Mouse (Mus musculus): Measurements from ENCODE around the gene Zfp579. TPM values are rescaled to one million over a fixed set of nuclear protein-coding genes. Genes with fewer than 3 reads are reported as not detected.

Zfp579 gene
- polyA plus RNA-seq (2014; fragmentation: Nextera tagmentation; extraction: Ambion mirVana), result 41.1 and 41.7 TPM in 2 replicates

GRCm38 (mm10) chr7:4996003-4996895 is at the start of gene Zfp579:
Gene Zfp579, minus strand, starts transcription at chr7:4996158.
- peak within 1 kb of the TSS; percentile 92 for H3K9ac ChIP-seq (ENCODE audit: low read length)
- peaks cover 10% of the 10 kb centered on the region for H3K36me3 ChIP-seq (ENCODE audit: control insufficient read depth, insufficient read depth, low read length)
- H3K4me2 ChIP-seq, result peak within 1 kb of the TSS; percentile 76
- peaks cover 18% of the 10 kb centered on the region for H3K27me3 ChIP-seq (ENCODE audit: control insufficient read depth, insufficient read depth, low read length)
- H3K27ac ChIP-seq (ENCODE audit: low read depth, low read length), result peak within 1 kb of the TSS; percentile 36; the same call in 1 of the 2 replicates
- DNase-seq (ENCODE audit: low spot score, missing footprints), result peak; percentile 99
- WGBS, result 6% methylated on average over 21 of the region's 26 CpGs
- H3K4me1 ChIP-seq (ENCODE audit: control insufficient read depth, insufficient read depth, low read length), result peaks cover 20% of the 10 kb centered on the region
- H3K4me3 ChIP-seq (ENCODE audit: low read depth, low read length), result peak within 1 kb of the TSS; percentile 74
- no peaks in the 10 kb centered on the region for H3K9me3 ChIP-seq (ENCODE audit: control insufficient read depth, low read length)
- peak; percentile 88 for ATAC-seq (ENCODE audit: low FRiP score)

DNA sequence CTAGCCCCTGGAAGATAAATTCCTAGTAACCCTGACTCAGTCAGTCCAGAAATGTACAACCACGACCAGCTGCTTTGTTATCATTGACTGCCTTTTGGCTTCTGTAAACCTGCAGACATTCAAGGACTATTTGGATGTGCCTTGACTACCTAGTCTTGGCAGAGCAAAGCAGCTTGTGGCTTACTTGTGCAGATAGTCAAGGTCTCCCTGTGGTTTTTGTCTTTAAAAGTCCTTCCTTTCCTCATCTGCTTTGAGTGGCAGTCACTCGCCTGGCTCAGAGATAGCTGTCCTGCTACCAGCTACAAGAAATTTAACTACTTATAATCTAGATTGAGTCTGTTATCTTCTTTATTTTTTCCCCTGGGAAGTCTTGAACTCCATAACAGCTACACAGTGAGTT is 49.0 kb upstream of the Zfp579 start:
- Histone ChIP-seq H3K4me2 (no peak overlapping the region), H3K4me3 (ENCODE audit: low read depth, low read length) (no peak overlapping the region), H3K9ac (ENCODE audit: low read length) (no peak overlapping the region), H3K9me3 (ENCODE audit: control insufficient read depth, low read length) (no peaks in the 10 kb centered on the region), H3K27ac (ENCODE audit: low read depth, low read length) (no peak overlapping the region), H3K36me3 (ENCODE audit: control insufficient read depth, insufficient read depth, low read length) (0 out of 2 replicates have a peak, but pooled peaks cover 3% of the 10 kb centered on the region), H3K27me3 (ENCODE audit: control insufficient read depth, insufficient read depth, low read length) (no peaks in the 10 kb centered on the region), H3K4me1 (ENCODE audit: control insufficient read depth, insufficient read depth, low read length) (no peaks in the 10 kb centered on the region)
- no peak for ATAC-seq (ENCODE audit: low FRiP score)
- WGBS, result 80% methylated on average over 2 of the region's 2 CpGs
- no peak for DNase-seq (ENCODE audit: low spot score, missing footprints)

DNA sequence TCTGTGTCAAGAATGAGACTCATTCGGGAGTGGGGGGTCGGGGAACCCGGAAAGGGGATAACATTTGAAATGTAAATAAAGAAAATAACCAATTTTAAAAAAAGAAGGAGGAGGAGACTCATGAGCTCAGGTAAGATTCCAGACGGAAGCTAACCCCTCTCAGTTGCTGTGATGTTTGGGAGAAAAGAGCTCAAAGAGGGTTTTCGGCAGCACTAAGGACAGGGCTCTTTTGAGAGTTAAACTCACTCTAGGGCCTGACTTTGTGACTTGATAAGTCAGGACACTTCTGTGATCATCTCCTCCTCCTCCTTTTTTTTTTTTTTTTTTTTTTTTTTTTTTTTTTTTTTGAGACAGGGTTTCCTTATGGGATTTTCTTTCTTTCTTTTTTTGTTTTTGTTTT is 43.0 kb upstream of the Zfp579 start:
- no peak for ATAC-seq (ENCODE audit: low FRiP score)
- no peak for DNase-seq (ENCODE audit: low spot score, missing footprints)
- peak overlapping the region; percentile 72; the same call in 1 of the 2 replicates for H3K9ac ChIP-seq (ENCODE audit: low read length)
- H3K4me1 ChIP-seq (ENCODE audit: control insufficient read depth, insufficient read depth, low read length), result peaks cover 8% of the 10 kb centered on the region
- H3K9me3 ChIP-seq (ENCODE audit: control insufficient read depth, low read length), result no peaks in the 10 kb centered on the region
- no peak overlapping the region for H3K27ac ChIP-seq (ENCODE audit: low read depth, low read length)
- peak overlapping the region; percentile 56 for H3K4me3 ChIP-seq (ENCODE audit: low read depth, low read length)
- peak overlapping the region; percentile 39 for H3K4me2 ChIP-seq
- H3K27me3 ChIP-seq (ENCODE audit: control insufficient read depth, insufficient read depth, low read length), result no peaks in the 10 kb centered on the region
- H3K36me3 ChIP-seq (ENCODE audit: control insufficient read depth, insufficient read depth, low read length), result peaks cover 15% of the 10 kb centered on the region
- 48% methylated on average over 5 of the region's 5 CpGs for WGBS

GRCm38 (mm10) chr7:5038109-5038732 is 42.3 kb upstream of the Zfp579 start, which contains the start of gene Zfp784:
Gene Zfp784, minus strand, starts transcription at chr7:5038446.
- Histone ChIP-seq H3K4me2 (peak within 1 kb of the TSS; percentile 39), H3K9ac (ENCODE audit: low read length) (peak within 1 kb of the TSS; percentile 72), H3K9me3 (ENCODE audit: control insufficient read depth, low read length) (no peaks in the 10 kb centered on the region), H3K27ac (ENCODE audit: low read depth, low read length) (peak within 1 kb of the TSS; percentile 92), H3K27me3 (ENCODE audit: control insufficient read depth, insufficient read depth, low read length) (no peaks in the 10 kb centered on the region), H3K4me1 (ENCODE audit: control insufficient read depth, insufficient read depth, low read length) (peaks cover 8% of the 10 kb centered on the region), H3K36me3 (ENCODE audit: control insufficient read depth, insufficient read depth, low read length) (peaks cover 21% of the 10 kb centered on the region), H3K4me3 (ENCODE audit: low read depth, low read length) (peak within 1 kb of the TSS; percentile 56)
- ATAC-seq (ENCODE audit: low FRiP score), result peak; percentile 97
- under 1% methylated on average over 48 of the region's 48 CpGs for WGBS
- DNase-seq (ENCODE audit: low spot score, missing footprints), result peak; percentile 98

DNA sequence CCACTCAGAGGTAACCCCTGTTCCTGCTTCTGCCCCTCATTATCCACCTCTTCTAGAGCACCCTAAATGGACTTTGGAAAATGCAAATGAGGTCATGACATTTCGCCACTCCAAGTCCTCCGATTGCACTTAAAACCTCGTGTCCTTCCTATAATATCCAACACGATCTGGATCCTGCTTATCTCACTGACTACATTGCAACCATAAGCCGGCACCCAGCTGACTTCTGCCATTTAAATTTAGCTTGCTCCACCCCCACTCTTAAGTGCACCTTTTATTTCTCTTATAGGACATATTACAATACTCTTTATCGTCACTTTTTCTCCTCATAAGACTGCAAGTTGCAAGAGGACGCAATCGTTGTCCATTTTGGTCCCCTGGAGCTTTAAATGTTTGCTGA is 41.5 kb upstream of the Zfp579 start:
- H3K27ac ChIP-seq (ENCODE audit: low read depth, low read length), result peak overlapping the region; percentile 92; the same call in 1 of the 2 replicates
- peaks cover 28% of the 10 kb centered on the region for H3K36me3 ChIP-seq (ENCODE audit: control insufficient read depth, insufficient read depth, low read length)
- peaks cover 8% of the 10 kb centered on the region for H3K4me1 ChIP-seq (ENCODE audit: control insufficient read depth, insufficient read depth, low read length)
- peak overlapping the region; percentile 38 for H3K4me2 ChIP-seq
- peak overlapping the region; percentile 72; the same call in 1 of the 2 replicates for H3K9ac ChIP-seq (ENCODE audit: low read length)
- no peaks in the 10 kb centered on the region for H3K9me3 ChIP-seq (ENCODE audit: control insufficient read depth, low read length)
- ATAC-seq (ENCODE audit: low FRiP score) (no peak), DNase-seq (ENCODE audit: low spot score, missing footprints) (peak; percentile 76)
- WGBS, result 90% methylated on average over 8 of the region's 8 CpGs
- H3K27me3 ChIP-seq (ENCODE audit: control insufficient read depth, insufficient read depth, low read length), result no peaks in the 10 kb centered on the region
- peak overlapping the region; percentile 56; the same call in 1 of the 2 replicates for H3K4me3 ChIP-seq (ENCODE audit: low read depth, low read length)

DNA sequence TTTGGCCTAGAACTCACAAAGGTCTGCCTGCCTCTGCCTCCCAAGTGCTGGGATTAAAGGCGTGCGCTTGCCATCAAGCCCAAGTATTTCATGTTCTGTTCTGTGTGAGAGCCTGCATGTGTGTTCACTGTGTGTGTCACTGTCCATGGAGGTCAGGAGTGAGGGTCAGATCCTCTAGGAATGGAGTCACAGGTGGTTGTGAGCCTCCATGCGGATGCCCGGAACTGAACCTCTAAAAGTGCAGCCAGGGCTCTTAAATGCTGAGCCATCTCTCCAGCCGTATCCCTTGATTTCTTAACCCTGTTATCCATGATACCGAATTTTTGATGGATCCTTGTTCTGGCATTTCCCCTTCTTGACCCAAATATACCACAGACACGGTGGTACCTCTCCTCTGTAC is 41.1 kb upstream of the Zfp579 start:
- H3K4me3 ChIP-seq (ENCODE audit: low read depth, low read length), result no peak overlapping the region
- ATAC-seq (ENCODE audit: low FRiP score) (no peak), DNase-seq (ENCODE audit: low spot score, missing footprints) (no peak)
- H3K9ac ChIP-seq (ENCODE audit: low read length), result no peak overlapping the region
- no peaks in the 10 kb centered on the region for H3K9me3 ChIP-seq (ENCODE audit: control insufficient read depth, low read length)
- no peak overlapping the region for H3K4me2 ChIP-seq
- peaks cover 8% of the 10 kb centered on the region for H3K4me1 ChIP-seq (ENCODE audit: control insufficient read depth, insufficient read depth, low read length)
- no peak overlapping the region for H3K27ac ChIP-seq (ENCODE audit: low read depth, low read length)
- WGBS, result 94% methylated on average over 7 of the region's 7 CpGs
- H3K36me3 ChIP-seq (ENCODE audit: control insufficient read depth, insufficient read depth, low read length), result peaks cover 32% of the 10 kb centered on the region
- H3K27me3 ChIP-seq (ENCODE audit: control insufficient read depth, insufficient read depth, low read length), result no peaks in the 10 kb centered on the region

DNA sequence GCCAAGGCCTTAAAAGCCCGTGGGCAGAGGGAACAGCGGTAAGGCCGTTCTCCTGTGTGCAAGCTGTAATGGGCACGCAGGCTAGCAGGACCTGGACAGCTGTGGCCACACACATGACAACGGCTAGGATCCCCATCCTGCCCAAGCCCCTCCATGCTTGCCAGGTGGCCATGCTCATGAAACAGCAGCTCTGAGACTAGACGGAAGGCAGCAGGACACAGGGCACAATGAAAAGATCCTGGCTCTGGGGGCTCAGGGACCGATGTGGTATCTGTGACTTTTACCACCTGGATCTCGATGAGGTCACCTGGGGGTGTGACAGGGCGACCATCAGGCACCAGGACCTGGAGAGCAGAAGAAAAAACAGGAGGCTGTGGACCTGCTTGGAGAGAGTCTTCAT is 40.2 kb upstream of the Zfp579 start:
- Histone ChIP-seq H3K4me3 (ENCODE audit: low read depth, low read length) (no peak overlapping the region), H3K27ac (ENCODE audit: low read depth, low read length) (no peak overlapping the region), H3K9ac (ENCODE audit: low read length) (no peak overlapping the region), H3K27me3 (ENCODE audit: control insufficient read depth, insufficient read depth, low read length) (no peaks in the 10 kb centered on the region), H3K36me3 (ENCODE audit: control insufficient read depth, insufficient read depth, low read length) (peaks cover 39% of the 10 kb centered on the region), H3K4me2 (no peak overlapping the region), H3K9me3 (ENCODE audit: control insufficient read depth, low read length) (peaks cover 8% of the 10 kb centered on the region), H3K4me1 (ENCODE audit: control insufficient read depth, insufficient read depth, low read length) (peaks cover 8% of the 10 kb centered on the region)
- 93% methylated on average over 9 of the region's 9 CpGs for WGBS
- DNase-seq (ENCODE audit: low spot score, missing footprints) (no peak), ATAC-seq (ENCODE audit: low FRiP score) (no peak)

DNA sequence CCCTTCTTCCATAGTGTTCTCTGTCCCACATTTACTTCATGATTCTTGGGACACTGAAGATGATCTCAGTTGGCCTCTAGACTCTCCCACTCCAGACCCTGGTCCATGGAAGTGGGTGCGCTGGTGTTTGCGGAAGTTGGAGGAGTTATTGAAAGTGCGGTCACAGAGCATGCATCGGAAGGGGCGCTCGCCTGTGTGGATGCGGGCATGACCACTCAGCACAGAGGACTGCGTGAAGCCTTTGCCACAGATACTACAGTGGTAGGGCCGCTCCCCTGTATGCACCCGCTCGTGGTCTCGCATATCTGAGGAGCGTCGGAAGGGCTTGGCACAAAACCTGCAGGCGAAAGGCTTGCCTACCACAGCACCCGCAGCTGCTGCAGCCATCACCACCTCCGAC is 39.7 kb upstream of the Zfp579 start:
- no peak for DNase-seq (ENCODE audit: low spot score, missing footprints)
- Histone ChIP-seq H3K4me2 (no peak overlapping the region), H3K4me3 (ENCODE audit: low read depth, low read length) (no peak overlapping the region), H3K9ac (ENCODE audit: low read length) (no peak overlapping the region), H3K27me3 (ENCODE audit: control insufficient read depth, insufficient read depth, low read length) (no peaks in the 10 kb centered on the region), H3K9me3 (ENCODE audit: control insufficient read depth, low read length) (peaks cover 13% of the 10 kb centered on the region), H3K27ac (ENCODE audit: low read depth, low read length) (no peak overlapping the region), H3K4me1 (ENCODE audit: control insufficient read depth, insufficient read depth, low read length) (peaks cover 8% of the 10 kb centered on the region), H3K36me3 (ENCODE audit: control insufficient read depth, insufficient read depth, low read length) (peaks cover 43% of the 10 kb centered on the region)
- no peak for ATAC-seq (ENCODE audit: low FRiP score)
- 96% methylated on average over 17 of the region's 17 CpGs for WGBS

DNA sequence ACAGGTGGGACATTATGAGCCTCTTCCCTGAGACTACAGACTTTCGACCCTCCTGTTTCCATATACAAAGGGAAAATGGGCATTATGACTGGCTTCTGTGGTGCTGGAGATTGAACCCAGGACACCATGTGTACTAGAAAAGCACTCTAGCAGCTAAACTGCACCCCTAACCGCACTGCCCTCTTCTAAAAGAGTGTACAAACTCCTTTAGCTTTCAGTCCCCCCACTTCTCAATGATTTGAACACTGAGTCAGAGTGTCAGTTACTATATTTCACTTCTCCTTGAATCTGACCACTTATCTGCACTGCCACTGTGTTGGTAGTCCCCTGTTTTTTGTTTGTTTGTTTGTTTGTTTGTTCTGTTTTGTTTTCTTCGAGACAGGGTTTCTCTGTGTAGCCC is 37.9 kb upstream of the Zfp579 start, which contains the start of gene 4632433K11Rik:
Gene 4632433K11Rik (plus strand): TSS at position 301 of the 400 bp plus-strand sequence.
- ATAC-seq (ENCODE audit: low FRiP score), result no peak

More for the DNA sequence above, 37.9 kb upstream of the Zfp579 start, which contains the start of gene 4632433K11Rik:
- H3K9me3 ChIP-seq (ENCODE audit: control insufficient read depth, low read length), result peaks cover 28% of the 10 kb centered on the region
- no peak within 1 kb of the TSS for H3K4me3 ChIP-seq (ENCODE audit: low read depth, low read length)
- H3K9ac ChIP-seq (ENCODE audit: low read length), result no peak within 1 kb of the TSS
- no peak within 1 kb of the TSS for H3K27ac ChIP-seq (ENCODE audit: low read depth, low read length)
- H3K27me3 ChIP-seq (ENCODE audit: control insufficient read depth, insufficient read depth, low read length), result no peaks in the 10 kb centered on the region
- DNase-seq (ENCODE audit: low spot score, missing footprints), result no peak
- H3K4me2 ChIP-seq, result no peak within 1 kb of the TSS
- H3K4me1 ChIP-seq (ENCODE audit: control insufficient read depth, insufficient read depth, low read length), result peaks cover 5% of the 10 kb centered on the region
- H3K36me3 ChIP-seq (ENCODE audit: control insufficient read depth, insufficient read depth, low read length), result peaks cover 61% of the 10 kb centered on the region
- 89% methylated on average over 3 of the region's 3 CpGs for WGBS
